Mouse (Mus musculus) limb, embryonic 12.5 days (tissue): ENCODE results near the gene AC131692.1. TPM values are rescaled to one million over a fixed set of nuclear protein-coding genes. Genes with fewer than 3 reads are reported as not detected.
A peak's percentile ranks its signal among the peaks of the same experiment; 100 is the strongest.
"Not testable (repeated sequence)": the region's sequence is repeated elsewhere in the genome, so short reads cannot be mapped to it uniquely, and the experiment has no call there.

Source experiments
- ATAC-seq: fragments of 200-750 bp; cut with Nextera tagmentation; 2 replicates; pipeline ENCODE4 v1.8.0; 2017; ENCODE audit warnings: low read depth, moderate TSS enrichment; ENCODE audit not compliant: insufficient number of reproducible peaks, insufficient read depth, low FRiP score, low TSS enrichment
- H3K27ac ChIP-seq: fragments of 300-500 bp; sonication (generic); 2 replicates; pipeline ENCODE4 v1.5.1; 2016; ENCODE audit warnings: mild to moderate bottlenecking, moderate library complexity
- H3K27me3 ChIP-seq: fragments of 300-500 bp; sonication (generic); 2 replicates; pipeline ENCODE4 v1.6.1; 2016; ENCODE audit warnings: mild to moderate bottlenecking, moderate library complexity
- H3K36me3 ChIP-seq: fragments of 300-500 bp; sonication (generic); 2 replicates; pipeline ENCODE4 v1.6.1; 2016; ENCODE audit warnings: mild to moderate bottlenecking, moderate library complexity
- H3K4me1 ChIP-seq: fragments of 300-500 bp; sonication (generic); replicated peaks from 2 replicates; pipeline ENCODE4 v1.6.1; 2016
- H3K4me2 ChIP-seq: fragments of 300-500 bp; sonication (generic); 2 replicates; pipeline ENCODE4 v1.6.1; 2016; ENCODE audit warnings: mild to moderate bottlenecking, moderate library complexity
- H3K4me3 ChIP-seq: fragments of 300-500 bp; sonication (generic); replicated peaks from 2 replicates; pipeline ENCODE4 v1.5.1; 2016; ENCODE audit warnings: mild to moderate bottlenecking
- H3K9ac ChIP-seq: fragments of 300-500 bp; sonication (generic); replicated peaks from 2 replicates; pipeline ENCODE4 v1.6.1; 2016; ENCODE audit warnings: mild to moderate bottlenecking, moderate library complexity
- H3K9me3 ChIP-seq: fragments of 300-500 bp; sonication (generic); 2 replicates; pipeline ENCODE4 v1.6.1; 2016; ENCODE audit warnings: mild to moderate bottlenecking, moderate library complexity
- WGBS: fragments of 180-500 bp; shearing (Covaris S2); methylation state at CpG from one replicate; pipeline ENCODE4 v1.1.7; 2016; 5-methylcytosine and 5-hydroxymethylcytosine counted together
- polyA plus RNA-seq: library from polyadenylated mRNA; unstranded; fragments of >200 nt; fragmentation: Nextera tagmentation; extraction: Ambion mirVana; gene quantifications from 2 replicates; pipeline ENCODE4 v1.2.1, GENCODE M21; 2016

AC131692.1 gene
- polyA plus RNA-seq, 1 experiment from 2014 or later, result 0.56 TPM

GRCm38 (mm10) chr19:6123330-6123729, 29.1 kb downstream of the AC131692.1 start:
- Histone ChIP-seq H3K9me3 (no peaks in the 10 kb centered on the region), H3K27ac (no peak overlapping the region), H3K9ac (no peak overlapping the region), H3K27me3 (no peaks in the 10 kb centered on the region), H3K4me2 (no peak overlapping the region), H3K4me3 (no peak overlapping the region), H3K4me1 (peaks cover 18% of the 10 kb centered on the region), H3K36me3 (peaks cover 21% of the 10 kb centered on the region; the same call in 1 of the 2 replicates)
- ATAC-seq, result no peak
- 65% methylated on average over 8 of the region's 8 CpGs for WGBS

- no peaks in the 10 kb centered on the region for H3K9me3 ChIP-seq
- H3K36me3 ChIP-seq, result peaks cover 21% of the 10 kb centered on the region; the same call in 1 of the 2 replicates
- H3K27me3 ChIP-seq, result no peaks in the 10 kb centered on the region
- no peak overlapping the region for H3K4me2 ChIP-seq
- peaks cover 10% of the 10 kb centered on the region; the same call in 1 of the 2 replicates for H3K4me1 ChIP-seq
- H3K27ac ChIP-seq, result no peak overlapping the region
- ATAC-seq, result no peak
- 83% methylated on average over 2 of the region's 2 CpGs for WGBS
- no peak overlapping the region for H3K4me3 ChIP-seq
- H3K9ac ChIP-seq, result no peak overlapping the region
Measured at GRCm38 (mm10) chr19:6124898-6125297, 30.7 kb downstream of the AC131692.1 start.

- H3K9ac ChIP-seq, result no peak overlapping the region
- no peaks in the 10 kb centered on the region for H3K9me3 ChIP-seq
- 22% methylated on average over 4 of the region's 4 CpGs for WGBS
- no peak for ATAC-seq
- no peaks in the 10 kb centered on the region for H3K27me3 ChIP-seq
- H3K27ac ChIP-seq, result no peak overlapping the region
- H3K36me3 ChIP-seq, result peaks cover 10% of the 10 kb centered on the region; the same call in 1 of the 2 replicates
- H3K4me1 ChIP-seq, result peaks cover 10% of the 10 kb centered on the region; the same call in 1 of the 2 replicates
- H3K4me3 ChIP-seq, result no peak overlapping the region
- no peak overlapping the region for H3K4me2 ChIP-seq
Measured at GRCm38 (mm10) chr19:6126289-6126688, 32.1 kb downstream of the AC131692.1 start.

- peak overlapping the region; percentile 89 for H3K27ac ChIP-seq
- H3K4me1 ChIP-seq, result peaks cover 5% of the 10 kb centered on the region; the same call in 1 of the 2 replicates
- 73% methylated on average over 10 of the region's 10 CpGs for WGBS
Measured at GRCm38 (mm10) chr19:6126789-6127580, 32.8 kb downstream of the AC131692.1 start.

GRCm38 (mm10) chr19:6127760-6128341, 33.6 kb downstream of the AC131692.1 start, which contains the start of gene Snx15:
Gene Snx15 (minus strand): TSS chr19:6128304.
- Histone ChIP-seq H3K4me2 (peak within 1 kb of the TSS; percentile 60), H3K4me1 (0 out of 2 replicates have a peak, but pooled peaks cover 2% of the 10 kb centered on the region), H3K27me3 (no peaks in the 10 kb centered on the region), H3K27ac (peak within 1 kb of the TSS; percentile 89), H3K4me3 (peak within 1 kb of the TSS; percentile 55), H3K9ac (peak within 1 kb of the TSS; percentile 74), H3K36me3 (peaks cover 5% of the 10 kb centered on the region; the same call in 1 of the 2 replicates), H3K9me3 (no peaks in the 10 kb centered on the region)
- WGBS, result under 1% methylated on average over 32 of the region's 32 CpGs
- ATAC-seq, result peak; percentile 94

More at GRCm38 (mm10) chr19:6126789-6127580, 32.8 kb downstream of the AC131692.1 start:
- Histone ChIP-seq H3K36me3 (peaks cover 5% of the 10 kb centered on the region; the same call in 1 of the 2 replicates), H3K4me3 (peak overlapping the region; percentile 55), H3K27me3 (no peaks in the 10 kb centered on the region), H3K9ac (no peak overlapping the region; the same call in 1 of the 2 replicates), H3K4me2 (peak overlapping the region; percentile 60), H3K9me3 (no peaks in the 10 kb centered on the region)
- no peak for ATAC-seq

GRCm38 (mm10) chr19:6130414-6131128, 36.4 kb downstream of the AC131692.1 start:
- peaks cover 18% of the 10 kb centered on the region for H3K36me3 ChIP-seq
- H3K4me3 ChIP-seq, H3K27ac ChIP-seq, H3K27me3 ChIP-seq, H3K9me3 ChIP-seq, ATAC-seq, H3K4me2 ChIP-seq, H3K4me1 ChIP-seq, H3K9ac ChIP-seq: not testable (repeated sequence)
- WGBS, result 81% methylated on average over 7 of the region's 7 CpGs

- H3K27me3 ChIP-seq, result no peaks in the 10 kb centered on the region
- no peak overlapping the region for H3K4me3 ChIP-seq
- H3K4me2 ChIP-seq, result no peak overlapping the region
- no peaks in the 10 kb centered on the region for H3K9me3 ChIP-seq
- H3K4me1 ChIP-seq, result 0 out of 2 replicates have a peak, but pooled peaks cover 2% of the 10 kb centered on the region
- H3K9ac ChIP-seq, result no peak overlapping the region
- peaks cover 34% of the 10 kb centered on the region for H3K36me3 ChIP-seq
- 79% methylated on average over 7 of the region's 7 CpGs for WGBS
- H3K27ac ChIP-seq, result peak overlapping the region; percentile 0; the same call in 1 of the 2 replicates
- ATAC-seq, result no peak
Measured at GRCm38 (mm10) chr19:6132171-6132827, 38.1 kb downstream of the AC131692.1 start.

GRCm38 (mm10) chr19:6133197-6133596, 39.0 kb downstream of the AC131692.1 start:
- ATAC-seq, H3K9ac ChIP-seq, H3K4me2 ChIP-seq, H3K27ac ChIP-seq, H3K4me1 ChIP-seq, H3K27me3 ChIP-seq, H3K4me3 ChIP-seq, H3K9me3 ChIP-seq: not testable (repeated sequence)
- 51% methylated on average over 1 of the region's 1 CpGs for WGBS
- peaks cover 40% of the 10 kb centered on the region for H3K36me3 ChIP-seq

GRCm38 (mm10) chr19:6136397-6136796, 42.2 kb downstream of the AC131692.1 start:
- Histone ChIP-seq H3K4me2 (no peak overlapping the region), H3K27ac (no peak overlapping the region), H3K9ac (0 out of 2 replicates have a peak overlapping the region, but pooled peaks have one; percentile 18), H3K4me1 (peaks cover 9% of the 10 kb centered on the region), H3K4me3 (no peak overlapping the region), H3K36me3 (peaks cover 40% of the 10 kb centered on the region), H3K9me3 (no peaks in the 10 kb centered on the region), H3K27me3 (no peaks in the 10 kb centered on the region)
- ATAC-seq, result no peak
- 82% methylated on average over 3 of the region's 3 CpGs for WGBS

GRCm38 (mm10) chr19:6139701-6140100, 45.5 kb downstream of the AC131692.1 start:
- H3K4me1 ChIP-seq, result peaks cover 14% of the 10 kb centered on the region
- peaks cover 31% of the 10 kb centered on the region for H3K36me3 ChIP-seq
- peak overlapping the region; percentile 83 for H3K4me2 ChIP-seq
- 91% methylated on average over 6 of the region's 6 CpGs for WGBS
- peak overlapping the region; percentile 86; the same call in 1 of the 2 replicates for H3K9ac ChIP-seq
- no peaks in the 10 kb centered on the region for H3K27me3 ChIP-seq
- H3K4me3 ChIP-seq, result peak overlapping the region; percentile 64
- H3K9me3 ChIP-seq, result no peaks in the 10 kb centered on the region
- no peak for ATAC-seq
- H3K27ac ChIP-seq, result no peak overlapping the region
